Mouse (Mus musculus) heart, adult 2 months (tissue): ENCODE results near the gene Schip1.

ENCODE experiments used
- CTCF ChIP-seq: fragments of 200-600 bp; IDR thresholded peaks from 2 replicates; pipeline ENCODE4 v1.8.1; 2022; ENCODE audit warnings: antibody characterized with exemption, mild to moderate bottlenecking, moderate library complexity
- EP300 ChIP-seq: fragments of 200-500 bp; IDR thresholded peaks from 2 replicates; pipeline ENCODE4 v1.6.1; 2011; ENCODE audit warnings: low read depth, low read length, control low read depth; ENCODE audit not compliant: insufficient read depth
- POLR2A ChIP-seq: fragments of 200-500 bp; IDR thresholded peaks from 2 replicates; pipeline ENCODE4 v1.6.1; 2011; ENCODE audit warnings: mild to moderate bottlenecking, low read depth, low read length, control low read depth; ENCODE audit not compliant: insufficient read depth

GRCm38 (mm10) chr3:68555087-68555662, 490.6 kb downstream of the Schip1 start:
- no peak for TF ChIP-seq POLR2A
- peak; percentile 40 for TF ChIP-seq CTCF
- no peak for TF ChIP-seq EP300
